Mouse (Mus musculus) embryonic facial prominence, embryonic 10.5 days (tissue): ENCODE results near the gene Dennd5a. TPM values are rescaled to one million over a fixed set of nuclear protein-coding genes. Genes with fewer than 3 reads are reported as not detected.
"Not testable (repeated sequence)": the region's sequence is repeated elsewhere in the genome, so short reads cannot be mapped to it uniquely, and the experiment has no call there.

ENCODE experiments used
- DNase-seq: peaks from one replicate; pipeline ENCODE4 v3.0.0-alpha.2; 2017; ENCODE audit warnings: low spot score
- H3K27ac ChIP-seq: fragments of 300-500 bp; sonication (generic); replicated peaks from 2 replicates; pipeline ENCODE4 v1.5.1; 2016; ENCODE audit warnings: mild to moderate bottlenecking
- H3K27me3 ChIP-seq: fragments of 300-500 bp; sonication (generic); replicated peaks from 2 replicates; pipeline ENCODE4 v1.6.1; 2016; ENCODE audit warnings: low read depth, mild to moderate bottlenecking; ENCODE audit not compliant: poor library complexity, severe bottlenecking
- H3K36me3 ChIP-seq: fragments of 300-500 bp; sonication (generic); replicated peaks from 2 replicates; pipeline ENCODE4 v1.6.1; 2016; ENCODE audit warnings: mild to moderate bottlenecking, moderate library complexity
- H3K4me1 ChIP-seq: fragments of 300-500 bp; sonication (generic); 2 replicates; pipeline ENCODE4 v1.6.1; 2016
- H3K4me3 ChIP-seq: fragments of 300-500 bp; sonication (generic); 2 replicates; pipeline ENCODE4 v1.5.1; 2016; ENCODE audit warnings: mild to moderate bottlenecking, moderate library complexity
- H3K9me3 ChIP-seq: fragments of 300-500 bp; sonication (generic); 2 replicates; pipeline ENCODE4 v1.6.1; 2016; ENCODE audit warnings: mild to moderate bottlenecking
- WGBS: fragments of 180-500 bp; shearing (Covaris S2); methylation state at CpG from one replicate; pipeline ENCODE4 v1.1.7; 2016; 5-methylcytosine and 5-hydroxymethylcytosine counted together
- polyA plus RNA-seq: library from polyadenylated mRNA; unstranded; fragments of >200 nt; fragmentation: Nextera tagmentation; extraction: Ambion mirVana; gene quantifications from 2 replicates; pipeline ENCODE4 v1.2.1, GENCODE M21; 2016

Gene Dennd5a
- polyA plus RNA-seq = 28.2 and 33.3 TPM in 2 replicates

DNA sequence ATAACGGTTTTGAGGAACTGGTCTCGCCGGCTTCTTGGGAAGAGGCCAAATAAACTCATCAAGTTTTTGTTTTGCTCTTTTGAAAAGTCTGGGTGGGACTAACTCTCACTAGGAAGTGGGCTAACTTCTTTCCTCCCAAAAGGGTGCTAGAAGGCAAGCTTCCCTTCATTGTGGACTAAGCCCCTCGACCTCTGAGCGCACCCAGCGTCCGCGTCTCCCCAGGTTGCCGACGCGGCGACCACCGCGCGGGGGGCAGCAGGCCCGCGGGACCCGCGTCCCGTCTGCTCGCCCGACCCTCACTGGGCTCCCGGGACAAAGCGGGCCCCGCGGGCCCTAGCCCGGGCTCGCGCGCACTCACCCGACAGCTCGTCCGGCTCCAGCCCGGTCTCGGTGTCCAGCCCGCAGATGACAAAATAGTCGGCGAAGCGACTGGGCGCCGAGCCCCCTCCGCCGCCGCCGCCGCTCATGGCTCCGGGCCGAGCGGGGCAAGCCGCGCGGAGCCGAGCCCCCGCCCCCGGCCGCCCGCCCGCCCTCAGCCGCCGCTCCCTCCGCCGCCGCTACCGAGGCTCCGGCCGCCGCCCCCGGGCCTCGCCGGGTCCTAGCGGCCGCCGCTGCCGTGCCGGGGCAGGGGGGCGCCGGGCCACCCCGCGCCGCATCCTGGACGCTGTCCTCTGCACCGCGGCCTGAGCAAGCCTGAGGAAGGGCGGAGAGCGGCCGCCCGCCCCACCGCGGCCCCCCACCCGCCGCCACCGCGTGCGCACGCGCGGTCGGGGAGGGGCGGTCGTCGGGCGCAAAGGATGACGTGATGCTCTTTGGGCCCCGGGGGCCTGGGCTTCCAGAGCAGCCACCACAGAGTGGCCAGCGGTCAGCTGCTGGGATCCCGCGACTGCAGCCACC is at the start of gene Dennd5a:
Gene Dennd5a (minus strand): TSS at position 755 of the 897 bp plus-strand sequence.
- Histone ChIP-seq H3K4me3 (peak within 1 kb of the TSS; percentile 93), H3K9me3 (no peaks in the 10 kb centered on the region), H3K4me1 (peaks cover 43% of the 10 kb centered on the region), H3K27ac (peak within 1 kb of the TSS; percentile 95), H3K36me3 (no peaks in the 10 kb centered on the region), H3K27me3 (0 out of 2 replicates have a peak, but pooled peaks cover 9% of the 10 kb centered on the region)
- DNase-seq = peak; percentile 92
- 1% methylated on average over 107 of the region's 107 CpGs for WGBS

GRCm38 (mm10) chr7:110009084-110009483 is 48.8 kb upstream of the Dennd5a start:
- no peak for DNase-seq
- Histone ChIP-seq H3K4me1 (no peaks in the 10 kb centered on the region), H3K36me3 (no peaks in the 10 kb centered on the region), H3K27ac (no peak overlapping the region), H3K27me3 (no peaks in the 10 kb centered on the region), H3K9me3 (no peaks in the 10 kb centered on the region), H3K4me3 (no peak overlapping the region)
- WGBS = 92% methylated on average over 6 of the region's 6 CpGs

- WGBS = 93% methylated on average over 1 of the region's 1 CpGs
- no peak overlapping the region for H3K4me3 ChIP-seq
- H3K36me3 ChIP-seq = no peaks in the 10 kb centered on the region
- H3K27ac ChIP-seq = no peak overlapping the region
- DNase-seq = no peak
- H3K9me3 ChIP-seq = no peaks in the 10 kb centered on the region
- H3K27me3 ChIP-seq = no peaks in the 10 kb centered on the region
- no peaks in the 10 kb centered on the region for H3K4me1 ChIP-seq
Observed at GRCm38 (mm10) chr7:110008513-110008912, 48.2 kb upstream of the Dennd5a start.

GRCm38 (mm10) chr7:110006471-110007195 is 46.4 kb upstream of the Dennd5a start:
- no peaks in the 10 kb centered on the region for H3K9me3 ChIP-seq
- DNase-seq = no peak
- peaks cover 5% of the 10 kb centered on the region; the same call in 1 of the 2 replicates for H3K27me3 ChIP-seq
- no peak overlapping the region for H3K27ac ChIP-seq
- no peak overlapping the region for H3K4me3 ChIP-seq
- H3K36me3 ChIP-seq = no peaks in the 10 kb centered on the region
- 75% methylated on average over 5 of the region's 5 CpGs for WGBS
- H3K4me1 ChIP-seq = peaks cover 7% of the 10 kb centered on the region

- H3K27me3 ChIP-seq = peaks cover 5% of the 10 kb centered on the region; the same call in 1 of the 2 replicates
- peaks cover 7% of the 10 kb centered on the region for H3K4me1 ChIP-seq
- no peak for DNase-seq
- no peaks in the 10 kb centered on the region for H3K36me3 ChIP-seq
- no peaks in the 10 kb centered on the region for H3K9me3 ChIP-seq
- H3K4me3 ChIP-seq = no peak overlapping the region
- H3K27ac ChIP-seq = no peak overlapping the region
Observed at GRCm38 (mm10) chr7:110005976-110006375, 45.7 kb upstream of the Dennd5a start.

GRCm38 (mm10) chr7:110002968-110003367 is 42.7 kb upstream of the Dennd5a start:
- peak overlapping the region; percentile 19; the same call in 1 of the 2 replicates for H3K27ac ChIP-seq

DNA sequence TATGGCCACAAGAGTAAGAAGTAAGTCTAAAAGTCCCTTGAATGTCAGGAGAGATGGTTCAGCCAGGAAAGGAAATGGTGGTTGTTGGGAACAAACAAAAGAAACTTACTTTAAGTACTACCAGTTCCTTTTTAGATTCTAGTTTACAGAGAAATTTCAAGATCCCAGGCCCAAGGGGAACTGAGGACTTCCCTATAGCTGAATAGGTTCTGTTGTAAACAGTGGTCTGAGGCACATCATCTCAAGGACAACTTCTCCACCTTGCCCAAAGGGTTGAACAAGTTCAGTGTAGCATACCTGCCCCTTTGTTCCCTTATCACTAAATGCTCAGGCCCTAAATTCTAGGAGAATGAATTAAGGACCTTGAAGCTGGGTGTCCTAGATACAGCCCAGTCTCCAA is 41.8 kb upstream of the Dennd5a start:
- Histone ChIP-seq H3K4me3 (no peak overlapping the region), H3K27ac (no peak overlapping the region), H3K36me3 (no peaks in the 10 kb centered on the region), H3K9me3 (no peaks in the 10 kb centered on the region), H3K27me3 (peaks cover 5% of the 10 kb centered on the region; the same call in 1 of the 2 replicates), H3K4me1 (peaks cover 7% of the 10 kb centered on the region)
- DNase-seq = no peak

More at GRCm38 (mm10) chr7:110002968-110003367, 42.7 kb upstream of the Dennd5a start:
- WGBS = 18% methylated on average over 20 of the region's 20 CpGs
- DNase-seq = peak; percentile 68
- H3K4me3 ChIP-seq = peak overlapping the region; percentile 41
- H3K36me3 ChIP-seq = no peaks in the 10 kb centered on the region
- H3K27me3 ChIP-seq = peaks cover 5% of the 10 kb centered on the region; the same call in 1 of the 2 replicates
- H3K4me1 ChIP-seq = peaks cover 7% of the 10 kb centered on the region
- H3K9me3 ChIP-seq = no peaks in the 10 kb centered on the region

GRCm38 (mm10) chr7:109998388-109998787 is 38.1 kb upstream of the Dennd5a start:
- WGBS = 85% methylated on average over 4 of the region's 4 CpGs
- H3K4me1 ChIP-seq = peaks cover 7% of the 10 kb centered on the region
- no peaks in the 10 kb centered on the region for H3K36me3 ChIP-seq
- H3K4me3 ChIP-seq = no peak overlapping the region
- no peak for DNase-seq
- H3K27me3 ChIP-seq = peaks cover 5% of the 10 kb centered on the region; the same call in 1 of the 2 replicates
- no peak overlapping the region for H3K27ac ChIP-seq
- H3K9me3 ChIP-seq = no peaks in the 10 kb centered on the region

DNA sequence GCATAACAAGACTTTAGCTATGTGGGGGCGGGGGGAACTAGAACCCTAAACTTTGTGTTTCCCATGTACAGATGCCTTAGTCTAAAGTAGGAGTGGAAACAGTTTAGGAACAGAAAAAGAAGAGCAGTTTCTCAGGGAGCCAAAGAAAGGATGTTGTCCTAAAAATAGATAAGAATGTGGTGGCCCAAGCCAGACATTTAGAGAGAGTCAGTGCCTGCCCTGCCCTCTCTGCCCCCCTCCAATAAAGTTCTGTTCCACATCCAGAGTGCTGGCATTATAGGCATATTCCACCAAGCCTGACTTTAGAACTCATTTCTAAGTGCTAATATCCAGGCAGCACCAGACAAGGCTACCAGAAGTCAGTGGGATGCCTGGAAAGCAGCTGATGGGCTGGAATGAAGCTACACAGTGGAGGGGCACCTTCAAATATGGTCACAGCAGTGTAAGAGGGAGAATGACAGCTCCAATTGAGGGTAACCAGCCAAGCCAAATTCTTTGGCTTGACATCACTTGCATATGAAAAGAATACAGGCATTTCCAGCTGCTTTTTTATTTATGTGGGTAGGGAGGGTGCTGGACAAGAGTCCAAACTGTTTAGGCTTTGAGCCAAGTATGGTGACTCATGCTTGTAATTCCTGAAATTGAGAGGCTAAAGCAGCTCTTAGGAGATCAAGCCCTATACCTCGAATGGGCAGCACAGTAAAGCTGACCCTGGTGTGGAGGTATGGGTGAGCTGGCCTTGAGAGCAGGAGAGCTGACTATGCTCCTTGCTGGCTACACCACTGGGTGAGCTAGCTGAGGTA is 33.1 kb upstream of the Dennd5a start:
- H3K4me1 ChIP-seq = no peaks in the 10 kb centered on the region
- no peak for DNase-seq
- no peak overlapping the region for H3K4me3 ChIP-seq
- H3K27ac ChIP-seq = no peak overlapping the region
- WGBS = 67% methylated on average over 2 of the region's 2 CpGs
- no peaks in the 10 kb centered on the region for H3K27me3 ChIP-seq
- no peaks in the 10 kb centered on the region for H3K9me3 ChIP-seq
- no peaks in the 10 kb centered on the region for H3K36me3 ChIP-seq

- Histone ChIP-seq H3K4me3 (no peak overlapping the region), H3K27ac (no peak overlapping the region), H3K9me3 (no peaks in the 10 kb centered on the region), H3K36me3 (no peaks in the 10 kb centered on the region), H3K4me1 (no peaks in the 10 kb centered on the region), H3K27me3 (no peaks in the 10 kb centered on the region)
- WGBS = 85% methylated on average over 1 of the region's 1 CpGs
- DNase-seq = no peak
Observed at GRCm38 (mm10) chr7:109991286-109991685, 31.0 kb upstream of the Dennd5a start.

DNA sequence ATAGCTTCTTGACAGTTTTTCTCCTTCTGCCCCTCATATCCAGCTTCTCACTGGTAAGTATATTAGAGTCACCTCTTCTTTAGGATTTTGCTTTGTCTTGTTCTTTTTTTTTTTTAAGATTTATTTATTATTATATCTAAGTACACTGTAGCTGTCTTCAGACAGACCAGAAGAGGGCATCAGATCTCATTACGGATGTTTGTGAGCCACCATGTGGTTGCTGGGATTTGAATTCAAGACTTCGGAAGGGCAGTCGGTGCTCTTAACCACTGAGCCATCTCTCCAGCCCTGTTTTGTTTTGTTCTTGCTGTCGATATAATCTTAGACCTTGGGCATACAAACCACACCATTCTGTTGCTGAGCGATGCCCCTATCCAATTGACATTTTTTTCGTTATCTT is 26.5 kb upstream of the Dennd5a start, which contains the start of gene Tmem41b:
Gene Tmem41b (minus strand): TSS at position 155 of the 400 bp plus-strand sequence.
- Histone ChIP-seq H3K4me1 (peaks cover 13% of the 10 kb centered on the region), H3K36me3 (peaks cover 26% of the 10 kb centered on the region), H3K4me3 (peak within 1 kb of the TSS; percentile 68), H3K27ac (peak within 1 kb of the TSS; percentile 82)
- not testable (repeated sequence) for H3K27me3 ChIP-seq, H3K9me3 ChIP-seq, DNase-seq
- whole genome bisulfite sequencing = 38% methylated on average over 6 of the region's 6 CpGs

DNA sequence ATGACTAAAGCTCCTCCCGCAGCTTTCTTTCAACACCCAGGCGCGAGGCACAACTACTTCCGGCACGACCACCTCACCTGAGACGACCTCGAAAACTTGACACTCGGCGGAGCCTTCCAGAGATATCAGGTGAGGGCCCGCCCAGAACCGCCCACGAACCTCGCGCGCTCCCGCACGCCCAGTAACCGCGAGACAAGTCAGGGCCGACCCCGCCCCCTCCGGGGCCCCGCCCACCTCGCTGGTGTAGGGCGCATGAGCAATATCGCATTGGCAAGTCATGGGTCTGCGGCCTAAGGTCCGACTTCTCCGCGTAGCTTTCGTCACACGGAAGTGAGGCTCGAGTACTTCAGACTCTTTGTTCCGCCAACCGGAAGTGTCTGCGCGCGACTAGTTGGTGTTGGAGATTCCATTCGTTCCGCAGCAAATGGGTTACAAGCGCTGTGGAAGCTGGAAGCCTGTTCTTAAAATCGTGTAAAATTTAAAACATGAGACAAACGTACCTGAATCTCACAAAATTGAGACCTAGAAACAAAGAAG is 25.9 kb upstream of the Dennd5a start:
- Histone ChIP-seq H3K4me3 (peak overlapping the region; percentile 68), H3K9me3 (no peaks in the 10 kb centered on the region), H3K27ac (peak overlapping the region; percentile 82), H3K4me1 (peaks cover 13% of the 10 kb centered on the region), H3K36me3 (peaks cover 31% of the 10 kb centered on the region), H3K27me3 (no peaks in the 10 kb centered on the region)
- DNase-seq = peak; percentile 100
- under 1% methylated on average over 43 of the region's 43 CpGs for WGBS
